Mouse (Mus musculus): Measurements from ENCODE around the gene Tbck.

Gene Tbck

DNA sequence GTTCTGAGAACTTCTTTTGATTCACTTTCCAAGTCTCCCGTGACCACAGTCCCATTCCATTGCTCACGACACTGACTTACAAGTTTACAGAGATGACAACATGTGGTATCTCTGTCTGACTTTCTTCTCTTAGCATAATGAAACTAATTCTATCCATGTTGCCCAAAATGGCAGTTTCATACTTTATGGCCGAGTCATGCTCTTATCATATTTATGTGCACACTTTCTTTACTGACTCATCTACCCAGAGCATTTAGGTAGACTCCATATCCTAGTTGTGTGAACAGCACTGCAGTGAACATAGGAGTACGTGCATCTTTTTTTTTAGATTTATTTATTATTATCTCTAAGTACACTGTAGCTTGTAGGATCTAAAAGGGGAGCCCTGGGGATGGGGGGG lies 103.8 kb downstream of the Tbck start:
- DNase-seq (ENCODE audit: low read depth, low spot score) = no peak
- Histone ChIP-seq H3K27me3 (ENCODE audit: control insufficient read depth, insufficient read depth, low read length, poor library complexity, severe bottlenecking) (no peaks in the 10 kb centered on the region), H3K36me3 (ENCODE audit: control insufficient read depth, insufficient read depth, low read length, poor library complexity, severe bottlenecking) (0 out of 2 replicates have a peak, but pooled peaks cover 6% of the 10 kb centered on the region)

DNA sequence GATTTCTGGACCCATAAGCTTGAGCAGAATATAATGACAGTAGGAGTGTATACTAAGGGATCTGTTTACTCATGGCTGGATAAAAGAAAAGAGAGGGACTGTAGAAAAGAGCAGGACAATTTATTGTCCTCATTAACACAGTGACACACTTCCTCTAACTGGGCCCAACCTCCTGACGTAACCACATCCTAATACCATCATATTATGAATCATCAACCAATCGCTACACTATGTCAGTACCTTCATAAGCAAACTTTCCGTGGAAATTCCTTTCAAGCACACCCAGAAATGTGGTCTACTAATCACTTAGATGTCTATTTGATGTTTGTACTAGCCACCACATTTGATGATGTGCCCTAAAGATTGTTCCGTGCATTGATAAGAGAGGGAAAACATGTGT lies 107.2 kb downstream of the Tbck start:
- H3K27me3 ChIP-seq (ENCODE audit: control insufficient read depth, insufficient read depth, low read length, poor library complexity, severe bottlenecking) = no peaks in the 10 kb centered on the region
- H3K36me3 ChIP-seq (ENCODE audit: control insufficient read depth, insufficient read depth, low read length, poor library complexity, severe bottlenecking) = peaks cover 9% of the 10 kb centered on the region; the same call in 1 of the 2 replicates
- DNase-seq (ENCODE audit: low read depth, low spot score) = no peak

DNA sequence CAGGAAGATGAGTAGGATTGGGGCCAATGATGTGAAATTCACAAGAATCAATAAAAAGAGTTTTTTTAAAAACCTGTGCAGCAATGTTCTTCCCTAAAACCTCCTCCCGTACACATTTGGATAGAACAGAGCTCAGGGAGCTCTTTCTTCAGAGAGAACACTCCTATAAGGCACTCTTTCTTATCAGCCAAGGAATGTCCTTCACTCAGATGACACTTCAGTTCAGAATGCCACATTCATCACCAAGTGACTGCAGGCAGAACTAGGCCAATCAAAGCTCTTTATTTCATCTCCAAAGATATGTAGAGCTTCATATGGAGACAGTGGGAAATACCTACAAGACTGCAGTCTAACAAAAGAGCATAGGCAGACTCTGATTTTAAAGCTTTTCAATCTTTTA lies 116.3 kb downstream of the Tbck start:
- Histone ChIP-seq H3K27me3 (ENCODE audit: control insufficient read depth, insufficient read depth, low read length, poor library complexity, severe bottlenecking) (no peaks in the 10 kb centered on the region; the same call in 1 of the 2 replicates), H3K36me3 (ENCODE audit: control insufficient read depth, insufficient read depth, low read length, poor library complexity, severe bottlenecking) (peaks cover 8% of the 10 kb centered on the region; the same call in 1 of the 2 replicates)
- no peak for DNase-seq (ENCODE audit: low read depth, low spot score)

DNA sequence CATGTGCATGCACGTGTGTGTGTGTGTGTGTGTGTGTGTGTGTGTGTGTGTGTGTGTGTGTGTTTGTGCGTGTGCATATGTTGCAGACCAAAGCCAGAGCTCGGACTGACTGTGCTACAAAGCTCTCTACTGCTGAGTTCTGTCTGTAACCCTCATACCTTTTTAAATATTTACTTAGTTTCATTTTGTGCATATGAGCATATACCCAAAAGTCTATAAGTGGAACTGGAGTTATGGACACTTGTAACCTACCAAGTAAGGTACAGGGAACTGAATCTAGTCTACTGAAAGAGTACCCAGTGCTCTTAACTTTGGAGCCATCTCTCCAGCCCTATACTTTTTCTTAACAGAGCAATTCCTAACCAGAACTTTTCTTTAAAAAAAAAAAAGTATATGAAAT lies 118.0 kb downstream of the Tbck start:
- H3K27me3 ChIP-seq (ENCODE audit: control insufficient read depth, insufficient read depth, low read length, poor library complexity, severe bottlenecking) = no peaks in the 10 kb centered on the region; the same call in 1 of the 2 replicates
- 0 out of 2 replicates have a peak, but pooled peaks cover 4% of the 10 kb centered on the region for H3K36me3 ChIP-seq (ENCODE audit: control insufficient read depth, insufficient read depth, low read length, poor library complexity, severe bottlenecking)
- DNase-seq (ENCODE audit: low read depth, low spot score) = no peak

DNA sequence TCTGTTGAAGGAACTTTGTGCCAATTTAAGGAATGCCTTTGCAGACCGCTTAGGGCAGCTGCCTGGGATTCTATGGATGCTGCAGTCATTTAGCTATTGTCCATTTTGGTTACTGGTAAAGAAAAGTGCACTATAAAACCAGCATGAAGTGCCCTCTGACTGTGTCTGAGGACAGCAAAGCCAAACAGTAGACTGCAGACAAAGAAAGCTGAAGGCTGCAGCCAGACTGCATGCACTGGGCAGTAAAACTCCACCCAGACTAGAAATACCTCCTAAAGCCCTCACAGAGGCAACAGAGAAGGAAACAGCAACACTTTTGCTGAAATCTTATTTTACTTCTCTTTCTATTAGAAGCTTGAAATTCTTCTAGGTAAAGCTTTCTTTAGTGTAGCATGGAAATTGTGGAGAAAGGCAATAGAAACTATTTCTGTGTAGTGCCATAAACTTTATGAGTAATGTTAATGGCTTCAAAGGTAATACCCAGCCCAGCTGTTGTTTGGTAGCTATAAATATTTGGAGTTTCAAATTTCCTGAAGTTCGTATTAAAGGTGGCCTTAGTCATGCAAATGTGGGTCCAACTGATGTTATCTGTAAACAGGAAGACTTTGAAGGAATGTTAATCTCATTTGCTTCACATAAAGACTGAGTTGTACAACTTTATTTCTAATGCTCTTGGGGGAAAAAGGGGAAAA lies 124.1 kb downstream of the Tbck start:
- Histone ChIP-seq H3K27me3 (ENCODE audit: control insufficient read depth, insufficient read depth, low read length, poor library complexity, severe bottlenecking) (no peaks in the 10 kb centered on the region; the same call in 1 of the 2 replicates), H3K36me3 (ENCODE audit: control insufficient read depth, insufficient read depth, low read length, poor library complexity, severe bottlenecking) (peaks cover 2% of the 10 kb centered on the region; the same call in 1 of the 2 replicates)
- no peak for DNase-seq (ENCODE audit: low read depth, low spot score)

DNA sequence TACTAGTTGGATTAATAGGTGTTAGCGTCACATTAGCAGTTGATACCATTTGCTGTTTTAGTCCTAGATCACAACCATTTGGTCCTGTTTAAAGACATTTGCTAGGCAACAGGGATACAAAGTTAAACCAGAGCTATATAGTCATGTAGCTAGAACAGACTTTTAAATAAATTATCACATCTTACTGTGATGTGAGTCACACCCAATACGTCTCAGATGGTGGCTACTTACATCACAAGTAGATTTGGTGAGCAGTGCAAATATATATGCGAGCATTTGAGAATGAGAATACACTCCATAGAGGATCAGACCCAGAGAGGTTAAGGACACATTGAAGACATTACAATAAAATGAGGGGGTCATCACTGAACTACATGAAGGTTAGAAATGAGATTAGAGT lies 125.0 kb downstream of the Tbck start:
- Histone ChIP-seq H3K36me3 (ENCODE audit: control insufficient read depth, insufficient read depth, low read length, poor library complexity, severe bottlenecking) (peaks cover 2% of the 10 kb centered on the region; the same call in 1 of the 2 replicates), H3K27me3 (ENCODE audit: control insufficient read depth, insufficient read depth, low read length, poor library complexity, severe bottlenecking) (no peaks in the 10 kb centered on the region; the same call in 1 of the 2 replicates)
- DNase-seq (ENCODE audit: low read depth, low spot score) = no peak

DNA sequence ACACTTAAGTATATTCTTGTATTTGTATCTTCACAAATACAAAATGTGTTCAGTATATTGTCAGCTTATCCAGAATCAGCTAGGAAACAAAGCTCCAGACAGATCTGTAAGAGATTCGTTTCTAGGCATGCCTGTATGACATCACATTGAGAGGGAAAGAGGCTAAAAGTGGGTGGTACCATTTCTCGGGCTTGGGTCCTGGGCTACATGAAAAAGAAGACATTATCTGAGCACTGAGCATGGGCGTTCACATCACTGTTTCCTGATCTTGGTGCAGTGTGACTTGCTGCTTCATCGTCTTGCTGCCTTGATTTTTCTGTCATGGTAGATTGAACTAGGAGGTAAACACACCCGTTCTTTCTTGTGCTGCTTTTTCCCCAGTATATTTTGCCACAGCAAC lies 127.8 kb downstream of the Tbck start:
- H3K27me3 ChIP-seq (ENCODE audit: control insufficient read depth, insufficient read depth, low read length, poor library complexity, severe bottlenecking) = no peaks in the 10 kb centered on the region
- DNase-seq (ENCODE audit: low read depth, low spot score) = no peak
- H3K36me3 ChIP-seq (ENCODE audit: control insufficient read depth, insufficient read depth, low read length, poor library complexity, severe bottlenecking) = peaks cover 5% of the 10 kb centered on the region; the same call in 1 of the 2 replicates

DNA sequence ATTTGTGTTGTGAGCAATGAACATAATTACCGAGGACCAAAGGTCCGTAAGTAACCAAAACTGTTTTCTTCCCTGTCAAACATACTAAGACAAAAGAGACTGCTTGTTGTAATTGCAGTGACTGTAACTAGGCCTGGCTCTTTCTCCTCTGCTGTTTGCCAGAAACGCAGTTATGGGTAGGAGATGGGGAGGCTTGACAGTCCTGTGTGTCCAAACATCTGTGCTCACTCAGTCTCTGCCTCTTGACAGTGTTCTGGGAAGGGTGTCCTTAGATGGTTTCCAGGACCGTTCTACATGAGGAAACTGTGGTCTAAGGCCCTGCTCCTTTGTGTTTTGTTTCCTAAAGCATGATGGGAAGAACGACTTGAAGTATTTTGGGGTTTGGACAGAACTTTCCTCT lies 128.4 kb downstream of the Tbck start:
- DNase-seq (ENCODE audit: low read depth, low spot score) = no peak
- Histone ChIP-seq H3K36me3 (ENCODE audit: control insufficient read depth, insufficient read depth, low read length, poor library complexity, severe bottlenecking) (peaks cover 5% of the 10 kb centered on the region; the same call in 1 of the 2 replicates), H3K27me3 (ENCODE audit: control insufficient read depth, insufficient read depth, low read length, poor library complexity, severe bottlenecking) (no peaks in the 10 kb centered on the region)

DNA sequence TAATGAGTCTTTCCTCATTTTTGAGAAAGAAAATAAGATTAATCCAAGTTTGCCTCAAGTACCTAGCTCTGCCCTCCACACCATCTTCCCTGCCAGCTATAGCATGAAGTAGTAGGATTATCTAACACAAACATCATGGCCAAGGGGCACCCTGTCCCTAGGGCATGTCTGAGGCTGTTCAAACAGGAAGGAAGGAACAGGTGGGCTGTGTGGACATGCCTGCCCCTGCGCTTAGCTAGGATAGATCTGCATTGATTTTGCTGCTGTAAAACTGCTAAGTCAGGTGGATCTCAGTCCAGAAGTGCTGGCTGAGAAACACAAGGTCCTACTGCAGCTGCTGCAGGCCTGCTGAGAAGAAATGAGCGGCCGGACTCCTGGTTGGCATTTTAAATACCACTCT lies 129.2 kb downstream of the Tbck start:
- H3K36me3 ChIP-seq (ENCODE audit: control insufficient read depth, insufficient read depth, low read length, poor library complexity, severe bottlenecking) = peaks cover 5% of the 10 kb centered on the region; the same call in 1 of the 2 replicates
- DNase-seq (ENCODE audit: low read depth, low spot score) = no peak
- no peaks in the 10 kb centered on the region for H3K27me3 ChIP-seq (ENCODE audit: control insufficient read depth, insufficient read depth, low read length, poor library complexity, severe bottlenecking)

DNA sequence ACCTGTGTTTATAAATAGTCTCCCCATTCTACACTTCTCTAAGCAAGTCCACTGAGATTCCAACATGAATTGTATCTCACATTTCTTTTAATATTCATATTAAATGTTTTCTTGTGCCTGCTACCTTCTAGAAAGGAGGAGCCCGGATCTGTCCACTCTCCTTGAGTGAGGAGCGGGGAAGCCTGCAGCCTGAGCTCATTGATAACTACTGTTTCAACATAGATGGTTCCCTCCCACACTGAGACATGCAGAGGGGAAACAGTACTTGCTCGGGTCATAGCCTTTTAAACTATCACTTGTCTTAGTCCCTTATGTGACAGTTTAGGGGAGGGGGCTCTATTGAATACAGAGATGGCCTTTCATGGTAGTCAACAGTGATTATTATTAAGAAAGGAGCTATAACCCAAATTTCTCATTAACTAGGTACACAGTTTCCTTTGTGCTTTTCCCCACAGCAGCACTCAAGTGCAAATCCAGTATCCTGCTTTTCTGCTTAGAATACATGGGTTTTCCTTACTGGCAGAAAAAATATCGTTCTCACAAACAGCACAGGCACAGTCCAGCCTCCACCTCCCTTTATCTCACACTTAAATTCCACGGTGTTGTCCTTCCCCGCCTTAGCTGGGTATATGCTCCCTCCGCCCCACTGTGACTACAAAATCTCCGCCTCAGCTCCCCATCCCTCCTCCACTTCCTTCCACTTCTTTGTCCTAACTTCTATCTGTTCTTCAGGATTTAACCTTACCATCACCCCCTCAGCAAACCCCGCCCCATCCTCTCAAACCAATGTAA lies 130.0 kb downstream of the Tbck start:
- DNase-seq (ENCODE audit: low read depth, low spot score) = no peak
- H3K27me3 ChIP-seq (ENCODE audit: control insufficient read depth, insufficient read depth, low read length, poor library complexity, severe bottlenecking) = no peaks in the 10 kb centered on the region
- H3K36me3 ChIP-seq (ENCODE audit: control insufficient read depth, insufficient read depth, low read length, poor library complexity, severe bottlenecking) = peaks cover 5% of the 10 kb centered on the region; the same call in 1 of the 2 replicates

DNA sequence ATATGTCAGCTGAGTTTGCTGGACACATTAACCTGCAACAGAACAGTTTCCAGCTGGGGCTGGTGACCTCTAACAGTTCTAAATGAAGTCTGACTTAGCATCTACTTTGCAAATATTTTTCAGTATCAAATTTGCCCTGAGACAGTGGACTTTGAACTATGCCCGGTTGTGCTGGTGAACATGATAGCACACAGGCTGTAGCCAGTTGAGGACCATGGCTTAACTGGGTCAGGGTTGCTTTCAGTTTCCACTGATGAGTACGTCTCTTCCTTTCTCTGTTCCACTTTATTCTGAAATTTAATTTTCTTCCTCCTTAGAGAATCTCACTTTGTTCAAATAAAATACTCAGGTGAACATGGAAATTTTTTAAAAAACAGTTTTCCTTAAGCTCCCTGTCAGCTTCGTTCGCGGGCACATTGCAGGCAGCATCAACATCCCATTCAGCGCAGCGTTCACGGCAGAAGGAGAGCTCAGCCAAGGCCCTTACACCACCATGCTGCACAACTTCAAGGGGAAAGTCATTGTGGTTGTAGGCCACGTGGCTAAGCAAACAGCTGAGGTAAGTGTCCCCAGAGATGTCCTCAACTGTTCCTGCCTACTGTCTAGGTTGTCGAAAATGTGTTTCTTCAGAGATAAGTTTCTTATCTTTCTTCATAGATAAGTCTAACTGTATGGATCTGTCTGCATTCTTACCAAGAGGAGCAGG lies 131.0 kb downstream of the Tbck start:
- DNase-seq (ENCODE audit: low read depth, low spot score) = no peak
- Histone ChIP-seq H3K36me3 (ENCODE audit: control insufficient read depth, insufficient read depth, low read length, poor library complexity, severe bottlenecking) (peaks cover 5% of the 10 kb centered on the region; the same call in 1 of the 2 replicates), H3K27me3 (ENCODE audit: control insufficient read depth, insufficient read depth, low read length, poor library complexity, severe bottlenecking) (no peaks in the 10 kb centered on the region)

DNA sequence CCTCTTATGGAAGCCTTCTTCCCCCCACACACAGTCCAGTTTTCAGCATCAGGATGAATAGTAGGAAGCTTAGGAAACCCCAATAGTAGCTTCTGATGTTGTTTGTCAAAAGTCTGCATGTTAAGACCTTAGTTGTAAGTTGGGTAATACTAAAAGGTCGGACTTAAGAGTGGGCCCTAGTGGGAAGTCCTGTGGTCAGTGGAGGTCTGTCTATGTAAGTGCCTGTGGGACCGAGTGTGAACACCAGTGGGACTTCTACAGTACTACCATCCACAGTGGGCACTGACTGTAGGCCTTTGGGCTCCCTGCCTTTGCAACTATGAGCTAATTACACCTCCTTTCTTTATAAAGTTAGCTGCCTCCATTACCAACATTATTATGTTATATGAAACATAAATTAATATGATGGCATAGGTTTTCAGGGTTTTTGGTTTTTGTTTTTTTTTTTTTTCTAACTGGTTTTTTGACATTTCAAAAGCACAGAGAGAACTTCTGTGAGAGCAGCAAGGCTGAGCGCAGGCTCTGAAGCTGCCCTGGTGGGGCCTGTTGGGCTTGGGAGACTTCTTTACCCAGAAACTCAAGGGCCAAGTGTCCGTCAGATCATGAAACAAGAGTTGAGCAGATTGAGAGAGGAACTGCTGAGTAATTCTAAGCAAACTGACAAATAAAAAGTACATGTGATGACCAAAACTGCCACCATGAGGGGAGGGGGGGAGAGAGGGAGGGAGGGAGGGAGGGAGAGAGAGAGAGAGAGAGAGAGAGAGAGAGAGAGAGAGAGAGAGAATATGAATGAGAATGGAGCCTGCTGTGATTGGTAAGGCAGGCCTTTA lies 131.8 kb downstream of the Tbck start:
- Histone ChIP-seq H3K36me3 (ENCODE audit: control insufficient read depth, insufficient read depth, low read length, poor library complexity, severe bottlenecking) (peaks cover 5% of the 10 kb centered on the region; the same call in 1 of the 2 replicates), H3K27me3 (ENCODE audit: control insufficient read depth, insufficient read depth, low read length, poor library complexity, severe bottlenecking) (no peaks in the 10 kb centered on the region)
- no peak for DNase-seq (ENCODE audit: low read depth, low spot score)

DNA sequence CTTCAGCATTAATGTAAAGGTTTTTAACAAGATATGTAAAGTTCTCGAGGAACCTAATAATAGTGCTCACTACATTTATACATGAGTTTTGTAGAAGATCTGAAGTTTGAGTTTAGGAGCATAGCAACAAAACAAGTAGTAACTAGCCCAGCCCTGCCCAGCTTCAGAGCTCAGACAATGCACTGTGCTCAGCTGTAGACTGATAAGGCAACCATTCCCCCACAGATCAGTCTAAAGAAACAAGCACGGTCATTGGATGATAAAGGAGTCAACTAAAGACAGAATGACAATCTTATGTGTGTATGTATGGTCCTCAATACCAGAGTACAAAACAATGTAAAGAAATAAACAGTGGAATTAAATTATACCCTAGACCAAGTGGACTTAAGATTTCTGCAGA lies 135.5 kb downstream of the Tbck start:
- Histone ChIP-seq H3K36me3 (ENCODE audit: control insufficient read depth, insufficient read depth, low read length, poor library complexity, severe bottlenecking) (peaks cover 5% of the 10 kb centered on the region; the same call in 1 of the 2 replicates), H3K27me3 (ENCODE audit: control insufficient read depth, insufficient read depth, low read length, poor library complexity, severe bottlenecking) (no peaks in the 10 kb centered on the region)
- no peak for DNase-seq (ENCODE audit: low read depth, low spot score)
